In genomic region chr6:146634015-146634722, GRCm38 (mm10) we compare ENCODE assay signal across 8 mouse cellular contexts. TPM values are rescaled to one million over a fixed set of nuclear protein-coding genes. Genes with fewer than 3 reads are reported as not detected.
DNase-seq lines count a peak whose midpoint lies in the region; ATAC-seq and TF ChIP-seq lines count a peak whose summit lies in the region.

No protein-coding gene starts in this region.

- peak overlapping the region; percentile 94 for H3K27ac ChIP-seq in hindbrain, embryonic 10.5 days
- H3K27ac ChIP-seq in lung, postnatal 0 days (ENCODE audit: low read length), result peak overlapping the region; percentile 74
- H3K27ac ChIP-seq in thymus, adult 2 months (ENCODE audit: control insufficient read depth, insufficient read depth, low read length), result no peak overlapping the region

- TF ChIP-seq CTCF in lung, postnatal 0 days (IDR thresholded peaks at IDR 0.05), result peak; percentile 35
- TF ChIP-seq CTCF in thymus, adult 2 months (IDR thresholded peaks at IDR 0.05; ENCODE audit: borderline replicate concordance, control insufficient read depth, extremely low read depth, insufficient read depth, low read length, poor library complexity), result no peak

- H3K9ac ChIP-seq in lung, postnatal 0 days (replicated peaks; ENCODE audit: low read depth), result peak overlapping the region; percentile 71

- DNase-seq in MN1 (ENCODE audit: low spot score), result peak; percentile 89
- peak; percentile 82 for DNase-seq in cerebellum, adult 9-11 months
- DNase-seq in hindbrain, embryonic 10.5 days (ENCODE audit: low spot score), result peak; percentile 80
- DNase-seq in layer of hippocampus, postnatal 10 days (ENCODE audit: low spot score in 2 of 2), result peak; percentile 71 to 80
- DNase-seq in lung, postnatal 0 days (ENCODE audit: low spot score), result peak; percentile 89
- DNase-seq in ovary, postnatal 10 days (ENCODE audit: low spot score), result peak; percentile 52
- DNase-seq in thymus, adult 2 months, result peak; percentile 79

- peak; percentile 86 for ATAC-seq in frontal cortex, adult (ENCODE audit: low TSS enrichment)
- ATAC-seq in lung, postnatal 0 days, result peak; percentile 96

- no peak for TF ChIP-seq EP300 in lung, postnatal 0 days (IDR thresholded peaks at IDR 0.05)

- H3K36me3 ChIP-seq in hindbrain, embryonic 10.5 days, result no peaks in the 10 kb centered on the region
- H3K36me3 ChIP-seq in lung, postnatal 0 days (ENCODE audit: insufficient read depth, low read length), result no peaks in the 10 kb centered on the region
- H3K36me3 ChIP-seq in thymus, adult 2 months (ENCODE audit: control insufficient read depth, insufficient read depth, low read length), result no peaks in the 10 kb centered on the region

- WGBS in hindbrain, embryonic 10.5 days, result under 1% methylated on average over 82 of the region's 82 CpGs
- under 1% methylated on average over 59 of the region's 82 CpGs for WGBS in lung, postnatal 0 days
- under 1% methylated on average over 82 of the region's 82 CpGs for WGBS in thymus, adult 2 months

- H3K4me1 ChIP-seq in hindbrain, embryonic 10.5 days (replicated peaks), result peaks cover 21% of the 10 kb centered on the region
- H3K4me1 ChIP-seq in lung, postnatal 0 days (ENCODE audit: insufficient read depth, low read depth, low read length), result 0 out of 2 replicates have a peak, but pooled peaks cover 3% of the 10 kb centered on the region
- peaks cover 15% of the 10 kb centered on the region for H3K4me1 ChIP-seq in thymus, adult 2 months (replicated peaks; ENCODE audit: control insufficient read depth, insufficient read depth, low read length)

- H3K27me3 ChIP-seq in hindbrain, embryonic 10.5 days (ENCODE audit: insufficient read depth, poor library complexity, severe bottlenecking), result no peaks in the 10 kb centered on the region
- H3K27me3 ChIP-seq in lung, postnatal 0 days (replicated peaks; ENCODE audit: insufficient read depth, low read length), result no peaks in the 10 kb centered on the region
- no peaks in the 10 kb centered on the region for H3K27me3 ChIP-seq in thymus, adult 2 months (ENCODE audit: control insufficient read depth, insufficient read depth, low read length)

- peak overlapping the region; percentile 85 for H3K4me2 ChIP-seq in lung, postnatal 0 days (replicated peaks; ENCODE audit: low read depth, low read length)

- TF ChIP-seq POLR2A in thymus, adult 2 months (IDR thresholded peaks at IDR 0.05; ENCODE audit: control insufficient read depth, extremely low read depth, insufficient read depth, low read length, poor library complexity), result no peak

- H3K9me3 ChIP-seq in hindbrain, embryonic 10.5 days, result no peaks in the 10 kb centered on the region
- no peaks in the 10 kb centered on the region for H3K9me3 ChIP-seq in lung, postnatal 0 days (ENCODE audit: low read length)

- peak overlapping the region; percentile 78 for H3K4me3 ChIP-seq in hindbrain, embryonic 10.5 days
- H3K4me3 ChIP-seq in lung, postnatal 0 days (ENCODE audit: low read depth, low read length), result peak overlapping the region; percentile 71
- H3K4me3 ChIP-seq in thymus, adult 2 months (ENCODE audit: control insufficient read depth, insufficient read depth, low read length), result peak overlapping the region; percentile 95

RNA-seq across cellular contexts. Expression of gene Med21, which starts 8.2 kb away (rescaled TPM):
- 132 and 133 TPM in 2 replicates for polyA plus RNA-seq in hindbrain, embryonic 10.5 days (2016; fragmentation: Nextera tagmentation; extraction: Ambion mirVana)
- 10 to 100 TPM; 41.1 to 46.1 TPM for total RNA-seq in layer of hippocampus, postnatal 10 days (2021)
- 112 and 117 TPM in 2 replicates for polyA plus RNA-seq in lung, postnatal 0 days (2015; fragmentation: Nextera tagmentation; extraction: Ambion mirVana)
- 35.4 and 38.8 TPM in 2 replicates for polyA plus RNA-seq in thymus, adult 2 months (2012; rRNA removed)

RNA-seq across cellular contexts. Expression of gene Tm7sf3, which starts 8.5 kb away (rescaled TPM):
- polyA plus RNA-seq in hindbrain, embryonic 10.5 days (2016; fragmentation: Nextera tagmentation; extraction: Ambion mirVana), result 23.0 and 25.7 TPM in 2 replicates
- total RNA-seq in layer of hippocampus, postnatal 10 days (2021), result 10 to 100 TPM; 38.8 to 42.2 TPM
- 20.0 and 21.7 TPM in 2 replicates for polyA plus RNA-seq in lung, postnatal 0 days (2015; fragmentation: Nextera tagmentation; extraction: Ambion mirVana)
- polyA plus RNA-seq in thymus, adult 2 months (2012; rRNA removed), result 8.4 and 9.6 TPM in 2 replicates

RNA-seq across cellular contexts. Expression of gene Ints13, which starts 56.5 kb away (rescaled TPM):
- polyA plus RNA-seq in hindbrain, embryonic 10.5 days (2016; fragmentation: Nextera tagmentation; extraction: Ambion mirVana), result 71.8 and 86.4 TPM in 2 replicates
- total RNA-seq in layer of hippocampus, postnatal 10 days (2021), result 10 to 100 TPM; 37.6 to 41.0 TPM
- polyA plus RNA-seq in lung, postnatal 0 days (2015; fragmentation: Nextera tagmentation; extraction: Ambion mirVana), result 27.0 and 27.4 TPM in 2 replicates
- polyA plus RNA-seq in thymus, adult 2 months (2012; rRNA removed), result 37.3 and 44.0 TPM in 2 replicates

RNA-seq across cellular contexts. Expression of gene Fgfr1op2, which starts 57.2 kb away (rescaled TPM):
- polyA plus RNA-seq in hindbrain, embryonic 10.5 days (2016; fragmentation: Nextera tagmentation; extraction: Ambion mirVana), result 68.2 and 78.5 TPM in 2 replicates
- 10 to 100 TPM; 54.6 to 58.8 TPM for total RNA-seq in layer of hippocampus, postnatal 10 days (2021)
- polyA plus RNA-seq in lung, postnatal 0 days (2015; fragmentation: Nextera tagmentation; extraction: Ambion mirVana), result 99.2 and 109 TPM in 2 replicates
- polyA plus RNA-seq in thymus, adult 2 months (2012; rRNA removed), result 156 and 184 TPM in 2 replicates
